Mouse (Mus musculus): Measurements from ENCODE around the gene Olfr1166.
"Not testable (repeated sequence)": the region's sequence is repeated elsewhere in the genome, so short reads cannot be mapped to it uniquely, and the experiment has no call there.

Olfr1166 gene

DNA sequence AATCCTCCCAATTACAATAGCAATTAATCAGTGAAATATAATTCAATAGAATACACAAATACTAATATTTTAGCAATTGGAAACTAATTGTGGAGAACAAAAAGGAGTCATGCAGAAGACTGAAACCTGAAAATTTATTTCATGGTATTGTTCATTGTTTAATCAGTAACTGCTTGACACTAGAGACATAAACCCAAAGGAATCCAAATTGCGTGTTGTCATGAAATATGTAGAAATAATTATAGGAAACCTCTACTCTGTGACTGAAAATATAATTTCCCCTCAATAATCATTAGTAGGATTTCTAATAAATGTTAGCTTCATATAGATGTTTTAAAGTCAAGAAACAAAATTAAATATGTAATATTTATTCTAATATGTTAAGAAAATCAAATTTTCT is at the start of gene Olfr1166:
Gene Olfr1166 (minus strand): TSS at position 101 of the 400 bp plus-strand sequence.
- in situ Hi-C loops (cut with MboI): no loop called here

DNA sequence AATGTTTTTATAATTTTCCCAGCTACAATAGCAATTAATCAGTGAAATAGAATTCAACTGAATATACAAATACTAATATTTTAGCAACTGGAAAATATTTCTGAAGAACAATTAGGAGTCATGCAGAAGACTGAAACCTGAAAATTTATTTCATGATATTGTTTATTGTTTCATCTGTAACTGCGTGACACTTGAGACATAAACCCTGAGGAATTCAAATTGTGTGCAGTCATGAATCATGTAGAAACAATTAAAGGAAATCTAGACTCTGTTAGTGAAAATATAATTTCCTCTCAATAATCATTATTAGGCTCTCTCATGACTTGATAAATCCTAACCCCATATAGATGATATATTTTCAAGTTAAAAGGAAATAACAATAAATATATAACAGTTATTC is 27.0 kb upstream of the Olfr1166 start, which contains the start of gene Olfr1167:
Gene Olfr1167 (minus strand): TSS at position 101 of the 400 bp plus-strand sequence.
- in situ Hi-C loops (cut with MboI): not testable (repeated sequence)

DNA sequence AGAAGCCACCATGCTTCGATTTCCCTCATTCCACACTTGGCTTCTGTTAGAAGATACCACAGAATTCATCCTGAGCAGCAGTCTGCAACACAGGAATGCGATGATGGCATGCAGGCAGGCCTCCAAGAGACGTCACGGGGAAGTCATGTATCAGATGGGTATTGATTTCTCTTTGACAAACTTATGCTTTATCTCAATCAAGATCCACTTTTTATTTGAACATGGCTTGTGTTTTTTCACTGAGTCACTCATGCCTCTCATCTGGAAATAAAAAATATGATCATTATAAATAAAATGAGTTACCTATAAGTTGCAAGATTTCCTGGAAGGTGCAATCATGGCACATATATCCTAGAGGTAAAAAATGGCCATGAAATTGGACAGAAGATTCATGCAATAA is 34.2 kb downstream of the Olfr1166 start, which contains the start of gene Olfr1164:
Gene Olfr1164 (minus strand): TSS at position 101 of the 400 bp plus-strand sequence.
- in situ Hi-C loops (cut with MboI): no loop called here

Measured in mature B cell (primary cell).